20 mouse cellular contexts compared by ENCODE assay signal in the genomic region with DNA sequence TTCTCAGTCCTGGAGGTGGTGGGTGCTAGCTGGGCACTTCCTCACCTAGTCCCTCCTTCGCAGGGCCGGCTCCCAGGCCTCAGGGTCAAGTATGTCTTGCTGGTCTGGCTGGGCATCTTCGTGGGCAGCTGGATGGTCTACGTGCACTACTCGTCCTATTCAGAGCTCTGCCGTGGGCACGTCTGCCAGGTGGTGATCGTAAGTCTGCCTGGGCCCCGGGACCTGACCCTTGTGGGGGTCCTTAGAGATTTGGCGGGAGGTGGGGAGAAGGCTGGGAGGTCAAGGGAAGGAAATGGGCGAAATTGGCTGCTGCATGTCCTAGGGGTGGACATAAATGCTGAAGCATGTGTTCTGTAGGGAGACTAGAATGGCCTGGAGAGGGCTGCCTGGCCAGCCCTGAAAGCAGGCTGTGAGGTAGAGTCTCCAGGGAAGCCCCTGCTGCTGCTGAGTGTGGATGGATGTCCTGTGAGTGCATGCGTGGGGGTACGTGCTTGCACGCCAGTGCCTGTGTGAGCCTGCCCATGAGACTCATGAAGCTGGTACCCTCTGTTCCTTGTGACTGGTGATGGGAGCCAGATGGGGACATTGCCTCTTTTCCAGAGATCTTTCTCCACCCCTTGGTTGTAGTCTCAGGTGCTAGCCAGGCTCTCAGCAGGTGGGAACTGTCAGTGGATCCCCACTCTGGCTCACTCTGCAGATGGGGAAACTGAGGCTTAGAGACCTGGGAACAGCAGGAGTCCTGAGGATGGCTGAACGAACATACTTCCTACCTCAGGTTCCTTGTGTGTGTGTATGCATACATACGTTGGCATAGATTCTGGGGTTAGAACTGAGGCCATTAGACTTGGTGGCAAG. TPM values are rescaled to one million over a fixed set of nuclear protein-coding genes. Genes with fewer than 3 reads are reported as not detected.
DNase-seq lines count a peak whose midpoint lies in the region; ATAC-seq and TF ChIP-seq lines count a peak whose summit lies in the region.
"Had no signal": no experiment of that assay in that cellular context is flagged by ENCODE, and none has a peak within 500 bp of the region (broad histone marks: within the 10 kb centered on the region; RNA-seq: fewer than 3 reads in every experiment).

No protein-coding gene starts in this region.

- H3K27ac ChIP-seq in left cerebral cortex, adult 2 months: peak overlapping the region; percentile 7; the same call in 1 of the 2 replicates
- H3K27ac ChIP-seq in hindbrain, embryonic 11.5 days (ENCODE audit: low read depth, low read length): no peak overlapping the region
- no peak overlapping the region for H3K27ac ChIP-seq in hindbrain, postnatal 0 days
- H3K27ac ChIP-seq in neural tube, embryonic 13.5 days (replicated peaks): no peak overlapping the region; the same call in 1 of the 2 replicates
- H3K27ac ChIP-seq: gastrocnemius, adult 2 months; heart, embryonic 13.5 days; liver, embryonic 14.5 days had no signal

- H3K9ac ChIP-seq in hindbrain, embryonic 11.5 days (ENCODE audit: low read depth, low read length): peak overlapping the region; percentile 27; the same call in 1 of the 2 replicates
- peak overlapping the region; percentile 17; the same call in 1 of the 2 replicates for H3K9ac ChIP-seq in hindbrain, postnatal 0 days (replicated peaks; ENCODE audit: low read length)
- H3K9ac ChIP-seq in neural tube, embryonic 13.5 days: peak overlapping the region; percentile 57
- H3K9ac ChIP-seq: heart, embryonic 13.5 days; liver, embryonic 14.5 days had no signal

- H3K27me3 ChIP-seq in hindbrain, embryonic 11.5 days (ENCODE audit: control insufficient read depth, insufficient read depth, low read length): no peaks in the 10 kb centered on the region
- no peaks in the 10 kb centered on the region for H3K27me3 ChIP-seq in hindbrain, postnatal 0 days (ENCODE audit: insufficient read depth, low read length)
- H3K27me3 ChIP-seq in neural tube, embryonic 13.5 days: no peaks in the 10 kb centered on the region
- H3K27me3 ChIP-seq: Patski had no signal

- no peak for ATAC-seq in hindbrain, embryonic 11.5 days (ENCODE audit: low FRiP score)
- ATAC-seq in hindbrain, postnatal 0 days: no peak
- ATAC-seq in neural tube, embryonic 13.5 days (ENCODE audit: low read depth): no peak
- ATAC-seq: Patski had no signal

- H3K4me2 ChIP-seq in hindbrain, embryonic 11.5 days (replicated peaks; ENCODE audit: low read depth, low read length): no peak overlapping the region
- H3K4me2 ChIP-seq in hindbrain, postnatal 0 days (ENCODE audit: low read depth, low read length): no peak overlapping the region
- peak overlapping the region; percentile 24 for H3K4me2 ChIP-seq in neural tube, embryonic 13.5 days
- H3K4me2 ChIP-seq: heart, embryonic 13.5 days had no signal

- H3K36me3 ChIP-seq in hindbrain, embryonic 11.5 days (ENCODE audit: control insufficient read depth, insufficient read depth, low read length): peaks cover 4% of the 10 kb centered on the region; the same call in 1 of the 2 replicates
- H3K36me3 ChIP-seq in hindbrain, postnatal 0 days (ENCODE audit: insufficient read depth, low read length): peaks cover 34% of the 10 kb centered on the region
- peaks cover 42% of the 10 kb centered on the region for H3K36me3 ChIP-seq in neural tube, embryonic 13.5 days

- WGBS in hindbrain, embryonic 11.5 days: 85% methylated on average over 16 of the region's 16 CpGs
- 72% methylated on average over 16 of the region's 16 CpGs for WGBS in hindbrain, postnatal 0 days
- 76% methylated on average over 16 of the region's 16 CpGs for WGBS in neural tube, embryonic 13.5 days

- no peak for DNase-seq in left cerebral cortex, adult 2 months (ENCODE audit: extremely low spot score in 1 of 2, low spot score in 2 of 2)
- no peak for DNase-seq in left cerebral cortex, adult 18-20 months (ENCODE audit: low spot score in 2 of 2)
- no peak for DNase-seq in hindbrain, embryonic 11.5 days (ENCODE audit: low spot score)
- DNase-seq in hindbrain, postnatal 0 days (ENCODE audit: low spot score): no peak
- DNase-seq in ovary, postnatal 10 days (ENCODE audit: low spot score): no peak
- DNase-seq in kidney, adult 11 months: no peak
- DNase-seq: cerebellum, adult 8-10 months; gastrocnemius, adult 2 months; kidney, adult 9 months; lung, postnatal 36 days had no signal

- no peak overlapping the region for H3K4me3 ChIP-seq in left cerebral cortex, adult 2 months
- H3K4me3 ChIP-seq in hindbrain, embryonic 11.5 days (ENCODE audit: low read depth, low read length): no peak overlapping the region
- H3K4me3 ChIP-seq in hindbrain, postnatal 0 days (ENCODE audit: low read length): no peak overlapping the region
- H3K4me3 ChIP-seq in neural tube, embryonic 13.5 days: no peak overlapping the region
- H3K4me3 ChIP-seq: gastrocnemius, adult 2 months; heart, embryonic 13.5 days had no signal

- peaks cover 10% of the 10 kb centered on the region for H3K4me1 ChIP-seq in hindbrain, embryonic 11.5 days (replicated peaks; ENCODE audit: control insufficient read depth, insufficient read depth, low read length)
- peaks cover 14% of the 10 kb centered on the region for H3K4me1 ChIP-seq in hindbrain, postnatal 0 days (ENCODE audit: insufficient read depth, low read length)
- H3K4me1 ChIP-seq in neural tube, embryonic 13.5 days (replicated peaks): peaks cover 91% of the 10 kb centered on the region

- TF ChIP-seq CTCF in left cerebral cortex, adult 2 months (IDR thresholded peaks at IDR 0.05): no peak
- TF ChIP-seq CTCF in hindbrain, postnatal 0 days (IDR thresholded peaks at IDR 0.05; ENCODE audit: low read depth): no peak

- intact Hi-C loops in left cerebral cortex, adult 2 months (cut with DNase I): no loop called here

- H3K9me3 ChIP-seq in hindbrain, embryonic 11.5 days (ENCODE audit: control insufficient read depth, low read length): no peaks in the 10 kb centered on the region
- no peaks in the 10 kb centered on the region for H3K9me3 ChIP-seq in hindbrain, postnatal 0 days (ENCODE audit: low read length)
- no peaks in the 10 kb centered on the region for H3K9me3 ChIP-seq in neural tube, embryonic 13.5 days
- H3K9me3 ChIP-seq: heart, embryonic 13.5 days had no signal

RNA-seq across cellular contexts. Expression of a gene that starts 4.5 kb away (rescaled TPM):
- 10 to 100 TPM; 72.4 to 78.9 TPM for total RNA-seq in left cerebral cortex, adult 2 months (2021)
- total RNA-seq in left cerebral cortex, adult 18-20 months (2021): 10 to 100 TPM; 74.1 to 77.2 TPM
- 38.4 and 45.5 TPM in 2 replicates for polyA plus RNA-seq in hindbrain, embryonic 11.5 days (2014; fragmentation: Nextera tagmentation; extraction: Ambion mirVana)
- 289 and 302 TPM in 2 replicates for total RNA-seq in hindbrain, postnatal 0 days (2014; rRNA removed)
- 129 and 142 TPM in 2 replicates for polyA plus RNA-seq in hindbrain, postnatal 0 days (2015; fragmentation: Nextera tagmentation; extraction: Ambion mirVana)
- polyA plus RNA-seq in neural tube, embryonic 13.5 days (2015; fragmentation: Nextera tagmentation; extraction: Ambion mirVana): 91.8 and 101 TPM in 2 replicates

RNA-seq across cellular contexts. Expression of a gene that starts 28.6 kb away (rescaled TPM):
- total RNA-seq in left cerebral cortex, adult 2 months (2021): 1 to 10 TPM; 1.3 to 1.8 TPM
- 1 to 10 TPM; 1.6 to 2.5 TPM for total RNA-seq in left cerebral cortex, adult 18-20 months (2021)
- polyA plus RNA-seq in hindbrain, embryonic 11.5 days (2014; fragmentation: Nextera tagmentation; extraction: Ambion mirVana): 7.3 and 7.5 TPM in 2 replicates
- 12.2 and 13.9 TPM in 2 replicates for total RNA-seq in hindbrain, postnatal 0 days (2014; rRNA removed)
- polyA plus RNA-seq in hindbrain, postnatal 0 days (2015; fragmentation: Nextera tagmentation; extraction: Ambion mirVana): 6.2 and 8.2 TPM in 2 replicates
- 6.0 and 7.4 TPM in 2 replicates for polyA plus RNA-seq in neural tube, embryonic 13.5 days (2015; fragmentation: Nextera tagmentation; extraction: Ambion mirVana)

RNA-seq across cellular contexts. Expression of a gene that starts 38.3 kb away (rescaled TPM):
- not detected for total RNA-seq in left cerebral cortex, adult 2 months (2021)
- not detected for total RNA-seq in left cerebral cortex, adult 18-20 months (2021)
- not detected in 2 replicates for polyA plus RNA-seq in hindbrain, embryonic 11.5 days (2014; fragmentation: Nextera tagmentation; extraction: Ambion mirVana)
- total RNA-seq in hindbrain, postnatal 0 days (2014; rRNA removed): not detected in 2 replicates
- not detected in 2 replicates for polyA plus RNA-seq in hindbrain, postnatal 0 days (2015; fragmentation: Nextera tagmentation; extraction: Ambion mirVana)
- polyA plus RNA-seq in neural tube, embryonic 13.5 days (2015; fragmentation: Nextera tagmentation; extraction: Ambion mirVana): not detected in 2 replicates
- total RNA-seq: adrenal gland, adult 18-20 months; CH12.LX; gastrocnemius, adult 2 months; layer of hippocampus, adult 8-10 months; left cerebral cortex, postnatal 25 days had no signal
- polyA plus RNA-seq: heart, embryonic 13.5 days; liver, embryonic 14.5 days; Patski; stomach, embryonic 14.5 days had no signal

RNA-seq across cellular contexts. Expression of a gene that starts 46.3 kb away (rescaled TPM):
- total RNA-seq in left cerebral cortex, adult 2 months (2021): not detected
- total RNA-seq in left cerebral cortex, adult 18-20 months (2021): not detected
- polyA plus RNA-seq in hindbrain, embryonic 11.5 days (2014; fragmentation: Nextera tagmentation; extraction: Ambion mirVana): not detected in 2 replicates
- not detected in 2 replicates for total RNA-seq in hindbrain, postnatal 0 days (2014; rRNA removed)
- not detected in 2 replicates for polyA plus RNA-seq in hindbrain, postnatal 0 days (2015; fragmentation: Nextera tagmentation; extraction: Ambion mirVana)
- polyA plus RNA-seq in neural tube, embryonic 13.5 days (2015; fragmentation: Nextera tagmentation; extraction: Ambion mirVana): not detected in 2 replicates
- total RNA-seq: adrenal gland, adult 18-20 months; CH12.LX; gastrocnemius, adult 2 months; layer of hippocampus, adult 8-10 months; left cerebral cortex, postnatal 25 days had no signal
- polyA plus RNA-seq: heart, embryonic 13.5 days; liver, embryonic 14.5 days; Patski; stomach, embryonic 14.5 days; thymus, postnatal 0 days had no signal

RNA-seq across cellular contexts. Expression of a gene that starts 53.0 kb away (rescaled TPM):
- total RNA-seq in left cerebral cortex, adult 2 months (2021): 10 to 100 TPM; 62.4 to 67.4 TPM
- total RNA-seq in left cerebral cortex, adult 18-20 months (2021): 10 to 100 TPM; 65.1 to 72.0 TPM
- polyA plus RNA-seq in hindbrain, embryonic 11.5 days (2014; fragmentation: Nextera tagmentation; extraction: Ambion mirVana): 62.7 and 65.2 TPM in 2 replicates
- 70.4 and 79.5 TPM in 2 replicates for total RNA-seq in hindbrain, postnatal 0 days (2014; rRNA removed)
- 74.8 and 76.5 TPM in 2 replicates for polyA plus RNA-seq in hindbrain, postnatal 0 days (2015; fragmentation: Nextera tagmentation; extraction: Ambion mirVana)
- 78.3 and 82.0 TPM in 2 replicates for polyA plus RNA-seq in neural tube, embryonic 13.5 days (2015; fragmentation: Nextera tagmentation; extraction: Ambion mirVana)
